Mouse (Mus musculus) forebrain, embryonic 15.5 days (tissue): ENCODE measurements around the gene Bud23. TPM values are rescaled to one million over a fixed set of nuclear protein-coding genes. Genes with fewer than 3 reads are reported as not detected.
"Not testable (repeated sequence)": the region's sequence is repeated elsewhere in the genome, so short reads cannot be mapped to it uniquely, and the experiment has no call there.

Experiments
- ATAC-seq: fragments of 200-750 bp; cut with Nextera tagmentation; replicated peaks from 2 replicates; pipeline ENCODE4 v1.8.0; 2017; ENCODE audit warnings: mild to moderate bottlenecking, moderate TSS enrichment, moderate library complexity
- H3K27ac ChIP-seq: fragments of 300-500 bp; sonication (generic); replicated peaks from 2 replicates; pipeline ENCODE4 v1.5.1; 2015; ENCODE audit warnings: mild to moderate bottlenecking, inconsistent platforms
- H3K27me3 ChIP-seq: fragments of 300-500 bp; sonication (generic); 2 replicates; pipeline ENCODE4 v1.6.1; 2015; ENCODE audit warnings: inconsistent platforms
- H3K36me3 ChIP-seq: fragments of 300-500 bp; sonication (generic); 2 replicates; pipeline ENCODE4 v1.6.1; 2015; ENCODE audit warnings: mild to moderate bottlenecking, inconsistent platforms
- H3K4me1 ChIP-seq: fragments of 300-500 bp; sonication (generic); 2 replicates; pipeline ENCODE4 v1.6.1; 2015; ENCODE audit warnings: inconsistent platforms
- H3K4me2 ChIP-seq: fragments of 300-500 bp; sonication (generic); replicated peaks from 2 replicates; pipeline ENCODE4 v1.6.1; 2015; ENCODE audit warnings: mild to moderate bottlenecking, inconsistent platforms
- H3K4me3 ChIP-seq: fragments of 300-500 bp; sonication (generic); 2 replicates; pipeline ENCODE4 v1.5.1; 2015; ENCODE audit warnings: mild to moderate bottlenecking, inconsistent platforms
- H3K9ac ChIP-seq: fragments of 300-500 bp; sonication (generic); replicated peaks from 2 replicates; pipeline ENCODE4 v1.6.1; 2015; ENCODE audit warnings: mild to moderate bottlenecking, inconsistent platforms
- H3K9me3 ChIP-seq: fragments of 300-500 bp; sonication (generic); 2 replicates; pipeline ENCODE4 v1.6.1; 2016; ENCODE audit warnings: inconsistent platforms
- WGBS: fragments of 180-500 bp; shearing (Covaris S2); methylation state at CpG from one replicate; pipeline ENCODE4 v1.1.7; 2015; ENCODE audit warnings: mixed read lengths; 5-methylcytosine and 5-hydroxymethylcytosine counted together
- polyA plus RNA-seq: library from polyadenylated mRNA; unstranded; fragments of >200 nt; fragmentation: Nextera tagmentation; extraction: Ambion mirVana; gene quantifications from 2 replicates; pipeline ENCODE4 v1.2.1, GENCODE M21; 2015

Bud23 gene
- polyA plus RNA-seq: 89.0 and 92.8 TPM in 2 replicates

GRCm38 (mm10) chr5:135064909-135065446 lies at the start of gene Bud23:
Gene Bud23 (minus strand): TSS chr5:135064959.
- peaks cover 26% of the 10 kb centered on the region for H3K4me1 ChIP-seq
- not testable (repeated sequence) for H3K27me3 ChIP-seq, H3K9me3 ChIP-seq, ATAC-seq
- H3K4me3 ChIP-seq: peak within 1 kb of the TSS; percentile 69
- peak within 1 kb of the TSS; percentile 68 for H3K27ac ChIP-seq
- peak within 1 kb of the TSS; percentile 72 for H3K4me2 ChIP-seq
- peaks cover 23% of the 10 kb centered on the region for H3K36me3 ChIP-seq
- WGBS: 73% methylated on average over 9 of the region's 9 CpGs
- H3K9ac ChIP-seq: peak within 1 kb of the TSS; percentile 75

DNA sequence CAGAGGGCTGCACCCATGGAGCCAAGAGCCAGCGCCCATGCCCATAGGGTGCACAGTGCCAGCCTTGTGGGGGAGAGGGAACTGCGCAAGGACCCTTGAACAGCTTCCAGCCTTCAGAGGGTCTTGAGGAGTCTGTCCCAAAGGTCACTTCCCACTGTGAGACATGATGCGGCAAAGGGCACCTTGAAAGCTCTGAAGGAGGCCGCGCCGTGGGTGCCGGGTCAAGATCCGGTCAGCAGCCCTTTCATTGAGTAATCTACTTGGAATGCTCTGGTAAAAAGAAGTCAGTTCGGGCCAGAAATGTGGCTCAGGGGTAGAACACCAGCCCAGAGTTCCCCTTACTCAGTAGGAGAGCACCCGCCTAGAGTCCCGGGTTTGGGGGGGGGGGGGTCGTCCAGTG lies 49.0 kb upstream of the Bud23 start:
- no peaks in the 10 kb centered on the region for H3K36me3 ChIP-seq
- WGBS: 88% methylated on average over 12 of the region's 12 CpGs
- no peak overlapping the region for H3K4me2 ChIP-seq
- no peak for ATAC-seq
- no peaks in the 10 kb centered on the region for H3K9me3 ChIP-seq
- H3K4me3 ChIP-seq: no peak overlapping the region
- peaks cover 8% of the 10 kb centered on the region for H3K27me3 ChIP-seq
- H3K9ac ChIP-seq: no peak overlapping the region
- H3K4me1 ChIP-seq: no peaks in the 10 kb centered on the region
- no peak overlapping the region for H3K27ac ChIP-seq

DNA sequence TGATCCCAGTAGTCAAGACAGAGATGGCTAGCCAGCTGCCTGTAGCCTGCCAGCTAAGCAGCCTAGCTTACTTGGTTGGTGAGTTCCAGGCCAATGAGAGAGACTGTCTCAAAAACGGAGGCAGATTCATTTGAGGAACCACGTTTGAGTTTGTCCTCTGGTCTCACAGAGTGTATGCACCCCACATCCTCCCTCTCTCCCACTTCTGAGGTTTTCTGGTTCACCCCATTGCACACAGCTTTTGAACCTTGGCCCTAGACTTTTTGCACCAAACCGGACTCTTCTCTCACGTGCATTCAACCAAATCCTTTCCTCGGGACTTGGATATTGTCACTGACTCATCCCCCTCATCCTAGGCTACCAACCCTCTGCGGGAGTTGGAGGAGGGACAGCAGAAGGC lies 45.2 kb upstream of the Bud23 start:
- Histone ChIP-seq H3K27me3 (peaks cover 44% of the 10 kb centered on the region), H3K4me3 (no peak overlapping the region), H3K27ac (no peak overlapping the region), H3K9ac (no peak overlapping the region), H3K36me3 (no peaks in the 10 kb centered on the region), H3K4me1 (peaks cover 17% of the 10 kb centered on the region), H3K4me2 (no peak overlapping the region), H3K9me3 (no peaks in the 10 kb centered on the region)
- ATAC-seq: no peak
- 72% methylated on average over 6 of the region's 6 CpGs for WGBS

- Histone ChIP-seq H3K27me3 (peaks cover 48% of the 10 kb centered on the region), H3K4me2 (no peak overlapping the region), H3K27ac (no peak overlapping the region), H3K4me1 (peaks cover 17% of the 10 kb centered on the region), H3K9me3 (no peaks in the 10 kb centered on the region), H3K36me3 (no peaks in the 10 kb centered on the region), H3K4me3 (no peak overlapping the region), H3K9ac (no peak overlapping the region)
- no peak for ATAC-seq
- 92% methylated on average over 3 of the region's 3 CpGs for WGBS
Observed at GRCm38 (mm10) chr5:135109426-135109825, 44.7 kb upstream of the Bud23 start.

DNA sequence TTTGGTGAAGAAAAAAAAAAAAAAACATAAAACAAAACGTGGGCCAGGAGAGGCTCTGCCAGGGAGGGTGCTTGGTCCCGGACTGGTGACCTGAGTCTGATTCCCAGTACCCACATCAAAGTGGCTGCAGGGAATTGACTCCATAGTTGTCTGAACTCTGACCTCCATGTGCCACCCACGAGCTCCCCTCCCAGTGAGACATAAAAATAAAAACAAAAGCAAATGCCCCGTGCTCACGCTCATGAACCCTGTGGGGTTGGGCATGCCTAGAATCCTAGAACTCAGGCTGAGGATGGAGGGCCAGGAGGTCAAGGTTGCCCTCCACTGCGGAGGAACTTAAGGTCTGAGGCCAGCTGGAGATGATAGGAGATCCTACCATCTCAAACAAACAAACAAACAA lies 44.3 kb upstream of the Bud23 start:
- ATAC-seq: no peak
- H3K27ac ChIP-seq: no peak overlapping the region
- peaks cover 17% of the 10 kb centered on the region for H3K4me1 ChIP-seq
- H3K4me3 ChIP-seq: no peak overlapping the region
- no peak overlapping the region for H3K9ac ChIP-seq
- 57% methylated on average over 6 of the region's 6 CpGs for WGBS
- H3K4me2 ChIP-seq: no peak overlapping the region
- peaks cover 48% of the 10 kb centered on the region for H3K27me3 ChIP-seq
- no peaks in the 10 kb centered on the region for H3K9me3 ChIP-seq
- no peaks in the 10 kb centered on the region for H3K36me3 ChIP-seq

GRCm38 (mm10) chr5:135107521-135108501 lies 43.1 kb upstream of the Bud23 start:
- ATAC-seq: no peak
- Histone ChIP-seq H3K4me1 (peaks cover 17% of the 10 kb centered on the region), H3K27ac (no peak overlapping the region), H3K4me3 (peak overlapping the region; percentile 44), H3K9ac (no peak overlapping the region), H3K4me2 (peak overlapping the region; percentile 72), H3K36me3 (no peaks in the 10 kb centered on the region), H3K9me3 (no peaks in the 10 kb centered on the region), H3K27me3 (peaks cover 55% of the 10 kb centered on the region)
- 13% methylated on average over 40 of the region's 40 CpGs for WGBS

GRCm38 (mm10) chr5:135106758-135107256 lies 42.0 kb upstream of the Bud23 start:
- H3K9ac ChIP-seq: peak overlapping the region; percentile 43
- peak overlapping the region; percentile 44 for H3K4me3 ChIP-seq
- H3K27me3 ChIP-seq: peaks cover 55% of the 10 kb centered on the region
- no peak overlapping the region for H3K27ac ChIP-seq
- peaks cover 17% of the 10 kb centered on the region for H3K4me1 ChIP-seq
- under 1% methylated on average over 48 of the region's 48 CpGs for WGBS
- peak; percentile 82 for ATAC-seq
- H3K36me3 ChIP-seq: no peaks in the 10 kb centered on the region
- H3K9me3 ChIP-seq: no peaks in the 10 kb centered on the region
- H3K4me2 ChIP-seq: peak overlapping the region; percentile 72

- Histone ChIP-seq H3K27ac (no peak overlapping the region), H3K36me3 (no peaks in the 10 kb centered on the region), H3K4me2 (no peak overlapping the region), H3K27me3 (peaks cover 50% of the 10 kb centered on the region), H3K4me1 (peaks cover 17% of the 10 kb centered on the region), H3K4me3 (no peak overlapping the region), H3K9me3 (no peaks in the 10 kb centered on the region), H3K9ac (no peak overlapping the region)
- ATAC-seq: no peak
- WGBS: 65% methylated on average over 11 of the region's 11 CpGs
Observed at GRCm38 (mm10) chr5:135103999-135104660, 39.4 kb upstream of the Bud23 start.

DNA sequence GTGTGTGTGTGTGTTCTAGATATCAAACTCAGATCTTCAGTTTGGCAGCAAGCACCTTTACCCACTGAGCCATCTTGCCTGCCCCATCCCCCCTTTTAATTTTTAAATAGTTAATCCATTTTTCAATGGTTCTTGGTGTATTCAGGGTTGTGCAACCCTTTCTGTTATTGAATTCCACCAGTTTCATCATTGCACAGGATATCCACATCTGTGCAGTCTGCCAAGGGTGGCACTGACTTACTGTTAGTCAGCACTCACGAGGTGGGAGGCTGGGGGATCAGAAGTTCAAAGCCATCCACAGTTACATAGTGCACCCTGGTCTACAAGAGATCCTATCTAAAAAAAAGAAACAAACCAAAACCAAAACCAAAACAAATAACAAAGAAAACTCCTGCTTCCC lies 36.2 kb upstream of the Bud23 start:
- H3K4me2 ChIP-seq: no peak overlapping the region
- H3K9ac ChIP-seq: no peak overlapping the region
- H3K27me3 ChIP-seq: peaks cover 20% of the 10 kb centered on the region; the same call in 1 of the 2 replicates
- WGBS: 54% methylated on average over 1 of the region's 1 CpGs
- no peak overlapping the region for H3K4me3 ChIP-seq
- H3K27ac ChIP-seq: no peak overlapping the region
- no peaks in the 10 kb centered on the region for H3K9me3 ChIP-seq
- H3K36me3 ChIP-seq: no peaks in the 10 kb centered on the region
- no peaks in the 10 kb centered on the region for H3K4me1 ChIP-seq
- no peak for ATAC-seq

GRCm38 (mm10) chr5:135089653-135090052 lies 24.9 kb upstream of the Bud23 start, which contains the start of gene Mlxipl:
Gene Mlxipl (plus strand): TSS chr5:135089890.
- WGBS: 1% methylated on average over 39 of the region's 39 CpGs
- Histone ChIP-seq H3K4me3 (peak within 1 kb of the TSS; percentile 10; the same call in 1 of the 2 replicates), H3K36me3 (no peaks in the 10 kb centered on the region), H3K27me3 (peaks cover 32% of the 10 kb centered on the region), H3K4me2 (peak within 1 kb of the TSS; percentile 18; the same call in 1 of the 2 replicates), H3K9ac (no peak within 1 kb of the TSS), H3K27ac (no peak within 1 kb of the TSS), H3K9me3 (no peaks in the 10 kb centered on the region), H3K4me1 (no peaks in the 10 kb centered on the region)
- ATAC-seq: no peak

- Histone ChIP-seq H3K36me3 (no peaks in the 10 kb centered on the region), H3K27me3 (peaks cover 32% of the 10 kb centered on the region), H3K4me3 (no peak overlapping the region), H3K27ac (no peak overlapping the region), H3K4me2 (no peak overlapping the region), H3K9me3 (no peaks in the 10 kb centered on the region), H3K9ac (no peak overlapping the region), H3K4me1 (no peaks in the 10 kb centered on the region)
- no peak for ATAC-seq
- WGBS: 67% methylated on average over 4 of the region's 4 CpGs
Observed at GRCm38 (mm10) chr5:135086871-135087270, 22.1 kb upstream of the Bud23 start.

DNA sequence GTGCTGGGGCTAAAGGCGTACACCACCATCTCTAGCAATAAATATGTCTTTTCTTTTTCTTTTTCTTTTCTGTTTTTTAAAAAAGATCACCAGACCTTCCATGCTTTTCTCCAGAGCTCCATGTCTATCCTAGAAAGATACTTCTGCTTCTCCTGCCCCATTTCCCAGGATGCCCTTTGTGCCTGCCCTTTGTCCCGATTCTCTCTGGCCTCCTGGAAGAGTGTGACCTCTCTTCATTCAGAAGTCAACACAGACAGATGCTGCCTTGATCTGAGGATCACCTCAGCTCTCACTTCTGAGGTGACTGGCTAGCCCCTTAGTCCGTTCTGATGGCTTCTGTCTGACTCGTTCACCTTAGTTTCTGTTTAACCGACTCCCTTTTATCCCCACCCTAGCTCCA lies 15.8 kb upstream of the Bud23 start:
- H3K4me3 ChIP-seq: no peak overlapping the region
- peaks cover 16% of the 10 kb centered on the region for H3K4me1 ChIP-seq

More for the DNA sequence above, 15.8 kb upstream of the Bud23 start:
- no peak for ATAC-seq
- no peaks in the 10 kb centered on the region for H3K27me3 ChIP-seq
- H3K4me2 ChIP-seq: no peak overlapping the region
- H3K27ac ChIP-seq: no peak overlapping the region
- WGBS: 90% methylated on average over 5 of the region's 5 CpGs
- H3K9ac ChIP-seq: no peak overlapping the region
- H3K9me3 ChIP-seq: no peaks in the 10 kb centered on the region
- no peaks in the 10 kb centered on the region for H3K36me3 ChIP-seq
